Mouse (Mus musculus): ENCODE measurements around the gene Tshz2. TPM values are rescaled to one million over a fixed set of nuclear protein-coding genes. Genes with fewer than 3 reads are reported as not detected.
"Not testable (repeated sequence)": the region's sequence is repeated elsewhere in the genome, so short reads cannot be mapped to it uniquely, and the experiment has no call there.

The Tshz2 gene
- total RNA-seq, 2 experiments from 2014 or later: 38.7 to 40.3 TPM

GRCm38 (mm10) chr2:169743294-169743693 is 110.5 kb downstream of the Tshz2 start:
- intact Hi-C loops (cut with DNase I): no loop called here
- no peak for DNase-seq (ENCODE audit: extremely low spot score in 1 of 2, low spot score in 2 of 2)

- intact Hi-C loops (cut with DNase I): no loop called here
- DNase-seq (ENCODE audit: extremely low spot score in 1 of 2, low spot score in 2 of 2): no peak
Observed at GRCm38 (mm10) chr2:169743910-169744309, 111.1 kb downstream of the Tshz2 start.

DNA sequence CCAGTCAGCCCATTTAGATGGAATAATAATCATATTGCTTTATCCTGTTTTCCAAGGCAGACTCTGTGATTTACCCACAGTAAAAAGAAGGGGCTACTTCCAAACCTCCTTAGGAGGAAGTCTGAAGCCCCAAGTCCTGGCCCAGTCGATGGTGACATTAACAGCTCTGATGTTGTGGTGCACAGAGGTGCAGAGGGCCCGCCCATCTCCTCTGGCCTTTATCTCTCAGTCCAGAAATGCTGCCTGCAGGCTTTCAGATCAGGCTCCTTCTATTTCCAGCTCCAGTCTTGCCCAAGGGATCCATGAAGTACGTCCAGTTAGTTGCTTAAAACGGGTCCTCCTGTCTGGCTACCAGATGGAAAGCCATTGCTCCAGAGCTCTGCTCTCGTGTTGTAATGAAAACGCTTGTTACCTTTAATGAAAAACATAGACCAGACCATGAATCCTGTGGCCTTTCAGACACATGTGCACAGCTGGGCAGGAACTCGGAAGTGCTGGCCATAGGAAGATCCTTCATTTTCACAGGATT is 114.4 kb downstream of the Tshz2 start:
- no peak for DNase-seq (ENCODE audit: extremely low spot score in 1 of 2, low spot score in 2 of 2)
- intact Hi-C loops (cut with DNase I): no loop called here

DNA sequence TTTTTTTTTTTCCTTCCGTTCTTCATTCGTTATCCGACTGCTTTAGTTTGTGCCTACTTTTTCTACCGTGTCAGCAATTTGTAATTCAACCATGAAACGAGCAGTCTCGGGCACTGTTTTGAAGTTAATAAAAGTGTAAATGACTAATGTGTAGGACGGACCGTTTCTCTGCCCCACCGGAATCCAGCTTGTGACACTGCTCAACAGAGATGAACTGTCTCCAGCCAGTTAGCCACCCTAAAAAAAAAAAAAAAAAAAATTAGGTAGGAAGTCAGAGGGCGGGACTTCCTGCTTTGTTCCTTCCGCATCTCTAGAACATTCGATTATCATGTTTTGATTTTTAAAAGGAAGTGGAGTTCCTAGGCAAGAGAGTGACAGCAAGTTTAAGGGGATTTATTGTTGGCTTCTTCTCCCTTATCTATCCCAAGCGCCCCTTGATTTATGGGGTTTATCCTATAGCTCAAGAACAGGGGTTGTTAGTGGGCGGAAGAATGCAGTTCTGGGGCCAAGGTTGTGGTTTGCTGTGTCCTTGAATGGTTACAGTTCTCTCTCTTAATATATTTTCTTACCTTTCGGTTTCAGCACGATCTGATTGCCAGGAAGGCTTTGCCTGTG is 116.6 kb downstream of the Tshz2 start:
- intact Hi-C loops (cut with DNase I): no loop called here
- no peak for DNase-seq (ENCODE audit: extremely low spot score in 1 of 2, low spot score in 2 of 2)

- no peak for DNase-seq (ENCODE audit: extremely low spot score in 1 of 2, low spot score in 2 of 2)
- intact Hi-C loops (cut with DNase I): no loop called here
Observed at GRCm38 (mm10) chr2:169750574-169751491, 118.0 kb downstream of the Tshz2 start.

GRCm38 (mm10) chr2:169752126-169752525 is 119.3 kb downstream of the Tshz2 start:
- intact Hi-C loops (cut with DNase I): no loop called here
- no peak for DNase-seq (ENCODE audit: extremely low spot score in 1 of 2, low spot score in 2 of 2)

DNA sequence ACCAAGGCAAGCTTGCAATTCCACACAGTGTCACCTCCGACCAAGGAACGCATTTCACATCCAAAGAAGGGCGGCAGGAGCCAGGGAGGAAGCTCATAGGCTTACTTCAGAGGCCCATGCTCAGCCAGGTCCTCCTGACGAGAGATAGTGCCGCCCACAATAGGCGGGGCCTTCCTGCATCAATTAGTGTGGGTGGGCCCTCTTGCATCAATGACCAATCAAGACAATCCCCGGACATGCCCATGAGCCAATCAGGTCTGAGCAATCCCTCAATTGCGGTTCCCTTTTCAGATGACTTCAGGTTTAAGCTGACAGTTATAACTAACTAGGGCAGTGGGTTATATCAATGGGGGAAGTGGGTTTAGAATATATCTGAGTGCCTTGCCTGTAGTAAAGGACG is 120.6 kb downstream of the Tshz2 start:
- intact Hi-C loops (cut with DNase I): no loop called here
- DNase-seq (ENCODE audit: extremely low spot score in 1 of 2, low spot score in 2 of 2): no peak

DNA sequence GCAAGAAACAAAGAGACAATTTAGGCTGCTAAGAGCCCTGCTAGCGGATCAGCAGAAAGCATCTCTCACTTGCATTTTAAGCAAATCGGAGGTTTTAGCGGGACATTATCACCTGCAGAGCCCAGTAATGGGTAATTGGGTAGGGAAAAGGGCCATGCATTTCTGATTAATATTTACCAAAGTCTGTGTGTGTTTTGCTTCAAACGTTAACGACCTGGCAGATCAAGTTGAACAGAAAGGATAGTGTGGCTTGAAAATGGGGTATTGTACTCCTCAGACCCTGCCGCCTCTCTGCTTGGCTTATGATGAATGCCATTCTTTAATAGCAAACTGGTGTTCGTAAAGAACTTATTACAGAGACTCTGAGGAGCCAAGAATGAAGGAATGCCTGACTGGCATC is 122.3 kb downstream of the Tshz2 start:
- intact Hi-C loops (cut with DNase I): no loop called here
- no peak for DNase-seq (ENCODE audit: extremely low spot score in 1 of 2, low spot score in 2 of 2)

DNA sequence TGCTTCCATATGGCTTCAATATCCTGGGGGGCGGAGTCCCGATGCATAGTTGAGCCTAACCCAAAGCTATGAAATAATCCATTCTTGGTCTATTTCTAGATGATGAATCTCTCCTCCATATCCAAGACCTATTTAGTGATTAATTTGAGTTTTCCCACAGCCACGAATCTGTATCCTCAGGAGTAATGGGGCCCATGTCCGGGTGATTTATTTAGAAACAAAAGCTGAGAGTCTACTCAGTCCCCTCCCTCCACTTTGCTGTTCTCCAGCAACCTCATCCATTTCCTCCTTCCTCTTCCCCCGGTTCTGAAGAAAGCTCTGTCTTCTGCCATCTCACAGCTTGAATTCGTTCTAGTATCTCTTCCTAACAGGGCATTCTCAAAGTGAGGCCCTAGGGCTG is 125.3 kb downstream of the Tshz2 start:
- intact Hi-C loops (cut with DNase I): no loop called here

GRCm38 (mm10) chr2:169760117-169760516 is 127.3 kb downstream of the Tshz2 start:
- intact Hi-C loops (cut with DNase I): no loop called here
- DNase-seq (ENCODE audit: extremely low spot score in 1 of 2, low spot score in 2 of 2): no peak

More for the DNA sequence above, 125.3 kb downstream of the Tshz2 start:
- DNase-seq (ENCODE audit: extremely low spot score in 1 of 2, low spot score in 2 of 2): no peak

DNA sequence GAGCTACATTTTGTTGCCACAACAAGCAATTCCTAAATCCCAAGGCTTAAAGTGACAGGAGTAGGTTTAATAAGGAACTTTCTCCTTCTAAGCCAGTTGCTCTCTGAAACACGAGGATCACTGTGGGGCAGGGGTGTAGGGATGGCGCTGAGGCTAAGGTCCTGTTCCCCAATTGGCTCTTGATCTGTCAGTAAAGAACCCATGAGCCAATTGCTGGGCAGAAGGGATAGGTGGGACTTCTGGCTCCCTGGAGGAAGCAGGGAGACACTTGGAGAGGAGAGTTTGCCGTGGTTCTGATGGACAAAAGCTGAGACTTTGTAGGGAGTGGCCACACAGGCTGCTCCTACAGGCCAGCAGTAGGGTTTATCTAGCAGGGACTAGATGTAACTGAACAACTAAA is 128.9 kb downstream of the Tshz2 start:
- DNase-seq (ENCODE audit: extremely low spot score in 1 of 2, low spot score in 2 of 2): no peak
- intact Hi-C loops (cut with DNase I): no loop called here

- intact Hi-C loops (cut with DNase I): no loop called here
- no peak for DNase-seq (ENCODE audit: extremely low spot score in 1 of 2, low spot score in 2 of 2)
Observed at GRCm38 (mm10) chr2:169762301-169762700, 129.5 kb downstream of the Tshz2 start.

DNA sequence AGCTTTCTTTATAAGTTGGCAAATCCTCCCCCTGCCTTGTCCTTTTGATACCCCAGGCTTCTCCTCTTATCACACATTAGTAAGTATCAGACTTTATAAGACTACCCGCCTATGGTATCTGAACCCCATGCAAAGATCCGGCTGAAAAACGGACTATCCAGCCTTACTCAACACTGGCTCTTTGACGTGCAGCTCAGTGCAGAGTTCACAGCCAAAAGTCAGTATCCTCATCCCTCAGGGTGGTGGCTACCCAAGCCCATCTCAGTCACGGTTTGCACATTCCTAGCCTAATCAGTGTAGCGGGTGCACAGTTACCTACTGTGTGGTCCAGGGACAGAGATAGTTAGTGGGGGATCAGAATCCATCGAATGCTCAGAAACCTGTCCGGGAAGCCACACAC is 130.9 kb downstream of the Tshz2 start:
- DNase-seq (ENCODE audit: extremely low spot score in 1 of 2, low spot score in 2 of 2): no peak
- intact Hi-C loops (cut with DNase I): no loop called here

DNA sequence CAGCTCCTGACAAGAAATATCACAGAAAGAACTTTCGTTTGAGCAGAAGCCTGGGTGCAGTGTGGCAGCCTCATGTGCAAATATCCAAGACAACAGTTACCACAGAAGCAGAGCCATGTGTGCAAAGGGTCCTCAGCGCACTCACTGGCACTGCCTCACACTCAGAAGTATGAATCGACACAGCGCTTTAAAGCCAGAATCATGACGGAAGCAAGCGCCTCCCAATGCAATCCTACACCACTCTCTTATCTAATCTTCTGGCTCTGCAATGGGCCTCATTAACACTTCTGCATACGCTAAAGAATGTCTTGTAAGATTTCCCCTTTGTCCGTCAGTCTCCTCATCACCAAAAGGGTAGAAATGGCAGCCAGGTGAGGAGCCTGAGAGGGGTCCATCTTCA is 133.4 kb downstream of the Tshz2 start:
- intact Hi-C loops (cut with DNase I): no loop called here
- no peak for DNase-seq (ENCODE audit: extremely low spot score in 1 of 2, low spot score in 2 of 2)

DNA sequence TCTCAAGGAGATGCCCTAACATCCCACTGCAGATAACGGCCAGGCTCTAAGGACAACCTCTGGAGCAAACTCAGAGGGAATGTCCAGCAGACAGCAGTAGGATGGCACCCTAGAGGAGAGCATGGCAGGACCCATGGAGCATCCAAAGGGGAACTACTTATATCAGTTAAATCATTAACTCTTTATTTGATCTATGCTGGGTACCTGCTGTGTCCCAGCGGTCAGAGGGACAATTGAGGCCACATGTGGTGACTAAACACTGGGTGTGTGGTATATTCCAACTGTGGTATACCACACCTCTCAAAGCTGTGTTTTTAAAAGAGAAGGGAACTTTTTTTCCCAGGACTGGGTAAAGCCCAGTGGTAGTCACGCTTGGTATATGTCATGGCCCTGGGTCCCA is 134.5 kb downstream of the Tshz2 start:
- no peak for DNase-seq (ENCODE audit: extremely low spot score in 1 of 2, low spot score in 2 of 2)
- intact Hi-C loops (cut with DNase I): no loop called here

DNA sequence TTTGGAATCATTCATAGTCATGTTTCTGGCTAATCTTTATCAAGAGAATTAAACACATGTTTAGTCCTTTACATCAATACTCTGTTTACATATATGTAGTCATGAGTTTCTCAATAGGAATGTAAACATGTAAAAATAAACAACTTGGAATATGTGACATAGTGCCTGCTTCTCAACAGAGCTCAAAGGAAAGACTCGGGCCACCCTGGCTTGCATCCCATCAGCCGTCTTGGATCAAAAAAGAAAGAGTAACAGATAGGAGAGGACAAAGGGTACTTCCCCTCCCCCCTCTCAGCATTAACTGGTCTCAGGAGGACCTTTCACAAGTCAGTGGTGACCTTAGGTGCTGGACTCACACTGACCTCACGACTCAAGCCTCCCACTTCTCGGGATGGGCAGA is 142.3 kb downstream of the Tshz2 start:
- DNase-seq (ENCODE audit: extremely low spot score in 1 of 2, low spot score in 2 of 2): no peak
- intact Hi-C loops (cut with DNase I): no loop called here

DNA sequence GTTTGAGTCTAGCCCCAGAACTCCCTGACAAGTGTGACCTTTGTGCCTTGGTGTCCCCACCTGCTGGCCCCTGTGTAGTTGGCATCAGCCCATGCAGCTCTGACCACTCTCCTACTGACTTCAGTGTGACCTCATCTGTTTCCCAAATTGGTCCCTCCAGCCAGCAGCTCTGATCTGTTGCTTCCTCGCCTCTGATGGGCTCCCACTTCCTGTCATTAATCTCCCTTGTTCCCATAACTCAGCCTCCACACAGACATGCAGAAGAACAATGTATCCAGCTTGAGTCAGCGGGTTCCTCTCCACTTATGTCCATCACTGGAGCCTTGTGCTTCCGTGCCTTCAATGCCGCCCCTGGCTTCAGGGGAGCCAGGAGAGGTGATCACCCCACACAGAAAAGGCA is 144.4 kb downstream of the Tshz2 start:
- DNase-seq (ENCODE audit: extremely low spot score in 1 of 2, low spot score in 2 of 2): no peak
- intact Hi-C loops (cut with DNase I): no loop called here

GRCm38 (mm10) chr2:169777764-169778163 is 145.0 kb downstream of the Tshz2 start:
- intact Hi-C loops (cut with DNase I): no loop called here
- no peak for DNase-seq (ENCODE audit: extremely low spot score in 1 of 2, low spot score in 2 of 2)

DNA sequence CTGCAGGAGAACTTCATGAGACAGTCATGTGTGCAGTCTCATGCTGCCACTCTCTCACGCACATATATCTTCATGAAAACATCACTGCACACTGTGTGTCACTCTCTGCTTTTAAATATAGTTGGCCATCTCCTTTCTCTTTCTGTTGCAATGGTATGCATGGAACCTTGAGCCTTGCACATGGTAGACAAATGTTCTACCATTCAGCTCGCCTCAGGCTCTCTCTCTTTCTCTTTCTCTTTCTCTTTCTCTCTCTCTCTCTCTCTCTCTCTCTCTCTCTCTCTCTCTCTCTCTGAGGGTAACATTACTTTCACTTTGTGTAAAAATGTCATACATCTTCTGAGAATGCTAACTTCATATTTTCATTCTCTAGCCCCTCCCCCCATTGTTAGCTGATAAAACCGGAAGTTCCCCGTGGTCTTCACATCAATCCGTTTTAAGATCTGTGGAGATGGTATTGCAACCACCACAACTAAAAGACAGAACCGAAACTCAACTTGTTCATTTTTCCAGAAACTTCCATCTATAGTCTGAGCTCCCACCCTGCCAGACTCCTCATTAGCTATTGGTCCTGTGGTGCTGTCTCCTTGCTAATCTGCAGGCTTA is 146.0 kb downstream of the Tshz2 start:
- DNase-seq (ENCODE audit: extremely low spot score in 1 of 2, low spot score in 2 of 2): no peak
- intact Hi-C loops (cut with DNase I): no loop called here

- intact Hi-C loops (cut with DNase I); DNase-seq (ENCODE audit: extremely low spot score in 1 of 2, low spot score in 2 of 2): not testable (repeated sequence)
Observed at GRCm38 (mm10) chr2:169781671-169782070, 148.9 kb downstream of the Tshz2 start.
